Mouse (Mus musculus) kidney, adult 2 months (tissue): Measurements from ENCODE around the gene Armc10. TPM values are rescaled to one million over a fixed set of nuclear protein-coding genes. Genes with fewer than 3 reads are reported as not detected.
"Not testable (repeated sequence)": the region's sequence is repeated elsewhere in the genome, so short reads cannot be mapped to it uniquely, and the experiment has no call there.

Experiments
- DNase-seq: peaks from one replicate; pipeline ENCODE4 v3.0.0; 2021
- H3K27ac ChIP-seq: fragments of 200-500 bp; 2 replicates; pipeline ENCODE4 v1.5.1; 2012; ENCODE audit warnings: low read depth, low read length, control low read depth, inconsistent platforms; ENCODE audit not compliant: insufficient read depth
- H3K27me3 ChIP-seq: fragments of 200-500 bp; replicated peaks from 2 replicates; pipeline ENCODE4 v1.6.1; 2012; ENCODE audit warnings: mild to moderate bottlenecking, moderate library complexity, low read length, inconsistent platforms; ENCODE audit not compliant: control insufficient read depth, insufficient read depth
- H3K36me3 ChIP-seq: fragments of 200-500 bp; 2 replicates; pipeline ENCODE4 v1.6.1; 2012; ENCODE audit warnings: mild to moderate bottlenecking, moderate library complexity, low read length, inconsistent platforms; ENCODE audit not compliant: control insufficient read depth, insufficient read depth
- H3K4me1 ChIP-seq: fragments of 200-500 bp; 2 replicates; pipeline ENCODE4 v1.6.1; 2011; ENCODE audit warnings: low read length; ENCODE audit not compliant: control insufficient read depth, insufficient read depth
- H3K4me3 ChIP-seq: fragments of 200-500 bp; 2 replicates; pipeline ENCODE4 v1.5.1; 2011; ENCODE audit warnings: mild to moderate bottlenecking, low read depth, low read length, control low read depth; ENCODE audit not compliant: insufficient read depth
- CTCF ChIP-seq: fragments of 200-500 bp; conservative IDR thresholded peaks from 2 replicates; pipeline ENCODE4 v1.5.1; 2011; ENCODE audit warnings: low read depth, mild to moderate bottlenecking, control low read depth, low read length, moderate library complexity, mixed read lengths; ENCODE audit not compliant: insufficient read depth, insufficient read length
- POLR2A ChIP-seq: fragments of 200-500 bp; IDR thresholded peaks from one replicate; pipeline ENCODE4 v1.6.1; 2011; ENCODE audit warnings: low read depth, low read length, control low read depth
- WGBS: fragments of 180-500 bp; shearing (Covaris S2); methylation state at CpG from one replicate; pipeline ENCODE4 v1.1.7; 2018; 5-methylcytosine and 5-hydroxymethylcytosine counted together
- polyA plus RNA-seq: library from polyadenylated mRNA; depleted of rRNA; stranded (reverse); fragments of >200 nt; gene quantifications from 2 replicates; pipeline ENCODE4 v1.2.3, GENCODE M21; 2012

Armc10 gene
- polyA plus RNA-seq, 1 experiment = 24.0 TPM

- no peak for TF ChIP-seq CTCF
- no peak for TF ChIP-seq POLR2A
- Histone ChIP-seq H3K4me1 (no peaks in the 10 kb centered on the region), H3K27ac (no peak overlapping the region), H3K36me3 (no peaks in the 10 kb centered on the region), H3K4me3 (no peak overlapping the region), H3K27me3 (no peaks in the 10 kb centered on the region)
- 74% methylated on average over 5 of the region's 5 CpGs for WGBS
- no peak for DNase-seq
These were observed 35.3 kb downstream of the Armc10 start for GRCm38 (mm10) chr5:21680940-21681339.

GRCm38 (mm10) chr5:21683811-21684210 lies 38.2 kb downstream of the Armc10 start:
- H3K27me3 ChIP-seq = no peaks in the 10 kb centered on the region
- H3K27ac ChIP-seq = 0 out of 2 replicates have a peak overlapping the region, but pooled peaks have one; percentile 8
- TF ChIP-seq CTCF = no peak
- no peak for TF ChIP-seq POLR2A
- H3K4me3 ChIP-seq = no peak overlapping the region
- H3K36me3 ChIP-seq = no peaks in the 10 kb centered on the region
- 93% methylated on average over 9 of the region's 9 CpGs for WGBS
- DNase-seq = no peak
- no peaks in the 10 kb centered on the region for H3K4me1 ChIP-seq

GRCm38 (mm10) chr5:21685001-21685400 lies 39.4 kb downstream of the Armc10 start:
- WGBS = 89% methylated on average over 10 of the region's 10 CpGs

DNA sequence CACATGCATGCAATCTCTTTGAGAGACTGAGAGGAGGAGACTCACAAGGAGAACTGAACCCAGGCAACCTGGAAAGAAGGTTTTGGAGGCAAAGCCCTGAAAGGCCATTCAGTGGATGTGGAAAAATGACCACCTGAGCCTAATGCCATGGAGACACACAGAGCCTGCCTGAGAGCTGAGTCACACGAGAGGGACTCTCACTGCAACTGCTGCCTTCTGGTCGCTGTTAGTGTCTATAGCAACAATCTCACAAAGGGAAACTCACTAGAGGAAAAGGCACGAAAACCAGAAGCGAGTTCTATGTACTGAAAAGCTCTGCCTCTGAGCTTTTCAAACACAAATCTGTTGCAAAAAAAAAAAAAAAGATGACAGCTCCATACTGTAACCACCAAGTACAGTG lies 41.4 kb downstream of the Armc10 start:
- Histone ChIP-seq H3K36me3 (no peaks in the 10 kb centered on the region), H3K4me1 (no peaks in the 10 kb centered on the region), H3K27ac (no peak overlapping the region), H3K4me3 (no peak overlapping the region), H3K27me3 (no peaks in the 10 kb centered on the region)
- TF ChIP-seq POLR2A = no peak
- TF ChIP-seq CTCF = no peak
- no peak for DNase-seq
- WGBS = 76% methylated on average over 4 of the region's 4 CpGs

More at GRCm38 (mm10) chr5:21685001-21685400, 39.4 kb downstream of the Armc10 start:
- TF ChIP-seq POLR2A (no peak), CTCF (no peak)
- H3K27ac ChIP-seq = no peak overlapping the region
- no peaks in the 10 kb centered on the region for H3K36me3 ChIP-seq
- DNase-seq = no peak
- H3K4me3 ChIP-seq = no peak overlapping the region
- H3K27me3 ChIP-seq = no peaks in the 10 kb centered on the region
- no peaks in the 10 kb centered on the region for H3K4me1 ChIP-seq

GRCm38 (mm10) chr5:21692230-21692629 lies 46.6 kb downstream of the Armc10 start:
- Histone ChIP-seq H3K4me1 (no peaks in the 10 kb centered on the region), H3K36me3 (no peaks in the 10 kb centered on the region), H3K27ac (no peak overlapping the region; the same call in 1 of the 2 replicates), H3K4me3 (no peak overlapping the region), H3K27me3 (no peaks in the 10 kb centered on the region)
- 90% methylated on average over 5 of the region's 5 CpGs for WGBS
- TF ChIP-seq POLR2A (no peak), CTCF (no peak)
- no peak for DNase-seq

DNA sequence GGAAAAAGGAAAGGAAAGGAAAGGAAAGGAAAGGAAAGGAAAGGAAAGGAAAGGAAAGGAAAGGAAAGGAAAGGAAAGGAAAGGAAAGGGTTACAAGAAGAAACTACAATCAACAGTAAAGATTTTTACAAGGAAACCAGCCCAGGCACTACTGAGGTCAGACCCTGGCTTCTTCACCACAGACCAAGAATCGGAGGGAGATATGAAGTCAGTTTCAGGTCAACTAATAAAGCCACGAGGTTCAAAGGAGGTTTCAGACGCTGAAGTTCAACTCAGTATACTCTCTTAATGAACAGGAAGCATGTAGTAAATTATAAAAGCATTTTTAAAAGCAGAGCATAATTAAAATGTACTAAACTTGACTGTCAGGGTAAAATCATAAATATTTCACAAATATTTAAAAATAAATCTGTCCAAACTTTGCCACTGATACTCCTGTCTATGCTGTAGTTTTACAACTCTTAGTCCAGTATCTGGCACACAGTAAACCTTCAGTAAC lies 47.8 kb downstream of the Armc10 start:
- Histone ChIP-seq H3K27ac (no peak overlapping the region), H3K4me1 (no peaks in the 10 kb centered on the region), H3K27me3 (no peaks in the 10 kb centered on the region), H3K36me3 (no peaks in the 10 kb centered on the region), H3K4me3 (no peak overlapping the region)
- 54% methylated on average over 3 of the region's 3 CpGs for WGBS
- peak; percentile 48 for DNase-seq
- no peak for TF ChIP-seq POLR2A
- TF ChIP-seq CTCF = no peak

GRCm38 (mm10) chr5:21694854-21695490 lies 49.4 kb downstream of the Armc10 start:
- Histone ChIP-seq H3K36me3 (no peaks in the 10 kb centered on the region), H3K27me3 (no peaks in the 10 kb centered on the region), H3K27ac (no peak overlapping the region), H3K4me3 (no peak overlapping the region), H3K4me1 (no peaks in the 10 kb centered on the region)
- WGBS = 92% methylated on average over 3 of the region's 3 CpGs
- TF ChIP-seq CTCF = no peak
- no peak for DNase-seq

DNA sequence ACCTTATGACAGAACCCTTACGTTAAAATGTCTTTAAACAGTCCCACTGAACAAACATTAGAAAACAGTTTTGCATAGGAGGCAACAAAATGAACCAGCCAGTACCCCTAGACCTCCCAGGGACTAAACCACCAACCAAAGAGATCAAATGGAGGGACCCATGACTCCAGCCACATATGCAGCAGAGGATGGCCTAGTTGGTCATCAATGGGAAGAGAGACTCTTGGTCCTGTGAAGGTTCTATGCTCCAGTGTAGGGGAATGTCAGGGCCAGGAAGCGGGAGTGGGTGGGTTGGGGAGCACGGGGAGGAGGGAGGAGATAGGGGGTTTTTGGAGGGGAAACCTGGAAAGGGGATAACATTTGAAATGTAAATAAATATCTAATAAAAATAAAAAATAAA lies 53.9 kb downstream of the Armc10 start:
- not testable (repeated sequence) for H3K4me1 ChIP-seq, H3K36me3 ChIP-seq, H3K4me3 ChIP-seq, H3K27ac ChIP-seq, DNase-seq, H3K27me3 ChIP-seq
- 82% methylated on average over 3 of the region's 3 CpGs for WGBS
